Mouse (Mus musculus) gastrocnemius, adult 2 months (tissue): ENCODE results near the gene Shf. TPM values are rescaled to one million over a fixed set of nuclear protein-coding genes. Genes with fewer than 3 reads are reported as not detected.
"Not testable (repeated sequence)": the region's sequence is repeated elsewhere in the genome, so short reads cannot be mapped to it uniquely, and the experiment has no call there.

Experiments
- DNase-seq: peaks from one replicate; pipeline ENCODE4 v3.0.0; 2022
- H3K27ac ChIP-seq: fragments of 200-600 bp; 2 replicates; pipeline ENCODE4 v1.8.1; 2022; ENCODE audit warnings: mild to moderate bottlenecking
- H3K4me3 ChIP-seq: fragments of 200-600 bp; 2 replicates; pipeline ENCODE4 v1.8.1; 2022; ENCODE audit warnings: mild to moderate bottlenecking, moderate library complexity
- CTCF ChIP-seq: fragments of 200-600 bp; IDR thresholded peaks from 2 replicates; pipeline ENCODE4 v1.8.1; 2022; ENCODE audit warnings: antibody characterized with exemption, mild to moderate bottlenecking, moderate library complexity
- intact Hi-C: fragments of 180-260 bp; cut with DNase I; formaldehyde crosslinking; loops from one replicate; pipeline ENCODE4 v1.15.1; 2025
- long read RNA-seq, 2 experiments: library from polyadenylated mRNA; stranded (forward); transcript quantifications; one replicate each; pipeline ENCODE4 v2.0.0; 2021
- total RNA-seq, 2 experiments: library from RNA; stranded (reverse); gene quantifications; 2 replicates each; pipeline ENCODE4 v1.2.3; 2021

Gene Shf
- total RNA-seq, result 1 to 10 TPM; 2.1 to 2.9 TPM
- long read RNA-seq, experiment 1, partial matches to known transcripts, result 0 of 3 reads
- long read RNA-seq, experiment 1, other reads (novel, unspliced or antisense), result 1 of 3 reads
- long read RNA-seq, experiment 2, partial matches to known transcripts, result 0 of 1 reads
- long read RNA-seq, experiment 2, other reads (novel, unspliced or antisense), result 1 of 1 reads

- peak within 1 kb of the TSS; percentile 86 for H3K27ac ChIP-seq
- H3K4me3 ChIP-seq, result peak within 1 kb of the TSS; percentile 91
- intact Hi-C loops, result no loop called here
- no peak; the same call in 1 of the 2 replicates for TF ChIP-seq CTCF
- peak; percentile 94 for DNase-seq
Measured at GRCm38 (mm10) chr2:122368995-122369739, at the start of gene Shf. Shf (minus strand) TSS chr2:122369162.

GRCm38 (mm10) chr2:122408928-122409327, 40.0 kb upstream of the Shf start:
- Histone ChIP-seq H3K4me3 (peak overlapping the region; percentile 51), H3K27ac (peak overlapping the region; percentile 62)
- no peak for TF ChIP-seq CTCF
- intact Hi-C loops, result no loop called here
- no peak for DNase-seq

GRCm38 (mm10) chr2:122407607-122408006, 38.6 kb upstream of the Shf start:
- TF ChIP-seq CTCF, result no peak
- no peak for DNase-seq
- Histone ChIP-seq H3K27ac (no peak overlapping the region), H3K4me3 (no peak overlapping the region)
- intact Hi-C loops, result no loop called here

GRCm38 (mm10) chr2:122396150-122396549, 27.2 kb upstream of the Shf start:
- H3K27ac ChIP-seq, result no peak overlapping the region
- intact Hi-C loops, result no loop called here

GRCm38 (mm10) chr2:122387135-122387534, 18.2 kb upstream of the Shf start:
- H3K4me3 ChIP-seq, DNase-seq, intact Hi-C loops, H3K27ac ChIP-seq: not testable (repeated sequence)

More at GRCm38 (mm10) chr2:122396150-122396549, 27.2 kb upstream of the Shf start:
- H3K4me3 ChIP-seq, result no peak overlapping the region
- TF ChIP-seq CTCF, result no peak
- no peak for DNase-seq

GRCm38 (mm10) chr2:122385095-122385494, 16.1 kb upstream of the Shf start:
- Histone ChIP-seq H3K27ac (no peak overlapping the region), H3K4me3 (no peak overlapping the region)
- intact Hi-C loops, result no loop called here
- no peak for DNase-seq
- TF ChIP-seq CTCF, result no peak; the same call in 1 of the 2 replicates

GRCm38 (mm10) chr2:122382121-122382520, 13.2 kb upstream of the Shf start:
- intact Hi-C loops, result no loop called here
- no peak for TF ChIP-seq CTCF
- DNase-seq, result no peak
- Histone ChIP-seq H3K4me3 (no peak overlapping the region), H3K27ac (peak overlapping the region; percentile 75)

GRCm38 (mm10) chr2:122381329-122382103, 12.6 kb upstream of the Shf start:
- TF ChIP-seq CTCF, result no peak
- peak; percentile 26 for DNase-seq
- intact Hi-C loops, result loop anchor here (1.0 to 2.0 kb wide), 2 partner anchors 85 to 177 kb away; no protein-coding TSS in a partner anchor
- peak overlapping the region; percentile 81 for H3K27ac ChIP-seq
- H3K4me3 ChIP-seq, result peak overlapping the region; percentile 59

- peak; percentile 89 for TF ChIP-seq CTCF
- peak; percentile 55 for DNase-seq
- intact Hi-C loops, result loop anchor here (1.0 to 2.0 kb wide), 2 partner anchors 86 to 177 kb away; no protein-coding TSS in a partner anchor
- peak overlapping the region; percentile 81 for H3K27ac ChIP-seq
- peak overlapping the region; percentile 59 for H3K4me3 ChIP-seq
Measured at GRCm38 (mm10) chr2:122380768-122381311, 11.9 kb upstream of the Shf start.

- peak overlapping the region; percentile 98 for H3K27ac ChIP-seq
- no peak overlapping the region for H3K4me3 ChIP-seq
- TF ChIP-seq CTCF, result no peak
- intact Hi-C loops, result loop anchor here (5.0 to 10.0 kb wide), 2 partner anchors 256 to 363 kb away; partner anchors contain the start of gene AA467197
- DNase-seq, result no peak
Measured at GRCm38 (mm10) chr2:122379292-122379650, 10.3 kb upstream of the Shf start.

GRCm38 (mm10) chr2:122378421-122379291, 9.7 kb upstream of the Shf start:
- Histone ChIP-seq H3K4me3 (peak overlapping the region; percentile 86), H3K27ac (peak overlapping the region; percentile 98)
- no peak for DNase-seq
- TF ChIP-seq CTCF, result peak; percentile 60
- intact Hi-C loops, result loop anchor here (1.0 to 10.0 kb wide), 3 partner anchors 30 to 364 kb away; partner anchors contain the start of gene AA467197
